Mouse (Mus musculus) E14TG2a.4 (cell line): ENCODE measurements around the gene Rfx3.

ENCODE experiments used
- H3K27me3 ChIP-seq: 2 replicates; pipeline ENCODE4 v1.6.1; 2014; ENCODE audit warnings: low read length, control low read depth; ENCODE audit not compliant: insufficient read depth
- H3K36me3 ChIP-seq: 2 replicates; pipeline ENCODE4 v1.6.1; 2014; ENCODE audit warnings: low read length, control low read depth; ENCODE audit not compliant: insufficient read depth
- H3K4me1 ChIP-seq: replicated peaks from 2 replicates; pipeline ENCODE4 v1.6.1; 2014; ENCODE audit warnings: low read depth, low read length, control low read depth
- H3K4me3 ChIP-seq: replicated peaks from 2 replicates; pipeline ENCODE4 v1.5.1; 2014; ENCODE audit warnings: mild to moderate bottlenecking, low read length
- H3K9me3 ChIP-seq: 2 replicates; pipeline ENCODE4 v1.6.1; 2014; ENCODE audit warnings: low read length, control low read depth
- CTCF ChIP-seq: conservative IDR thresholded peaks from 2 replicates; pipeline ENCODE4 v1.5.1; 2014; ENCODE audit warnings: low read length
- NANOG ChIP-seq: IDR thresholded peaks from 2 replicates; pipeline ENCODE4 v1.6.1; 2014; ENCODE audit warnings: borderline replicate concordance, low read length, mixed read lengths
- POU5F1 ChIP-seq: IDR thresholded peaks from 2 replicates; pipeline ENCODE4 v1.6.1; 2014; ENCODE audit warnings: low read length, borderline replicate concordance

The Rfx3 gene

GRCm38 (mm10) chr19:28009587-28010281 is 1.2 kb downstream of the Rfx3 start:
- Histone ChIP-seq H3K27me3 (no peaks in the 10 kb centered on the region; the same call in 1 of the 2 replicates), H3K4me3 (peak overlapping the region; percentile 91), H3K4me1 (peaks cover 10% of the 10 kb centered on the region), H3K9me3 (no peaks in the 10 kb centered on the region), H3K36me3 (no peaks in the 10 kb centered on the region)
- TF ChIP-seq CTCF (no peak), POU5F1 (no peak), NANOG (no peak)

- TF ChIP-seq POU5F1 (no peak), CTCF (no peak), NANOG (no peak)
- H3K36me3 ChIP-seq = no peaks in the 10 kb centered on the region
- H3K27me3 ChIP-seq = no peaks in the 10 kb centered on the region
- no peak overlapping the region for H3K4me3 ChIP-seq
- H3K9me3 ChIP-seq = no peaks in the 10 kb centered on the region
- no peaks in the 10 kb centered on the region for H3K4me1 ChIP-seq
Observed at GRCm38 (mm10) chr19:28004190-28004589, 6.8 kb downstream of the Rfx3 start.

GRCm38 (mm10) chr19:28003474-28003873 is 7.5 kb downstream of the Rfx3 start:
- Histone ChIP-seq H3K9me3 (no peaks in the 10 kb centered on the region), H3K36me3 (no peaks in the 10 kb centered on the region), H3K4me3 (no peak overlapping the region), H3K27me3 (no peaks in the 10 kb centered on the region), H3K4me1 (no peaks in the 10 kb centered on the region)
- TF ChIP-seq CTCF (no peak), POU5F1 (no peak), NANOG (no peak)

- H3K4me1 ChIP-seq = no peaks in the 10 kb centered on the region
- H3K4me3 ChIP-seq = no peak overlapping the region
- H3K36me3 ChIP-seq = no peaks in the 10 kb centered on the region
- no peaks in the 10 kb centered on the region for H3K27me3 ChIP-seq
- no peak for TF ChIP-seq POU5F1
- TF ChIP-seq NANOG = no peak
- no peak for TF ChIP-seq CTCF
- no peaks in the 10 kb centered on the region for H3K9me3 ChIP-seq
Observed at GRCm38 (mm10) chr19:28002708-28003107, 8.3 kb downstream of the Rfx3 start.

- H3K27me3 ChIP-seq = no peaks in the 10 kb centered on the region
- H3K4me3 ChIP-seq = no peak overlapping the region
- H3K36me3 ChIP-seq = no peaks in the 10 kb centered on the region
- TF ChIP-seq POU5F1 (no peak), NANOG (no peak), CTCF (no peak)
- H3K4me1 ChIP-seq = no peaks in the 10 kb centered on the region
- no peaks in the 10 kb centered on the region for H3K9me3 ChIP-seq
Observed at GRCm38 (mm10) chr19:27992800-27993199, 18.2 kb downstream of the Rfx3 start.

GRCm38 (mm10) chr19:27988746-27989145 is 22.2 kb downstream of the Rfx3 start:
- Histone ChIP-seq H3K36me3 (no peaks in the 10 kb centered on the region), H3K27me3 (no peaks in the 10 kb centered on the region), H3K4me1 (no peaks in the 10 kb centered on the region), H3K9me3 (no peaks in the 10 kb centered on the region), H3K4me3 (no peak overlapping the region)
- TF ChIP-seq POU5F1 (no peak), CTCF (no peak), NANOG (no peak)

- Histone ChIP-seq H3K27me3 (no peaks in the 10 kb centered on the region), H3K4me3 (no peak overlapping the region), H3K36me3 (no peaks in the 10 kb centered on the region), H3K9me3 (no peaks in the 10 kb centered on the region), H3K4me1 (no peaks in the 10 kb centered on the region)
- TF ChIP-seq CTCF (no peak), NANOG (no peak), POU5F1 (no peak)
Observed at GRCm38 (mm10) chr19:27967590-27967989, 43.4 kb downstream of the Rfx3 start.

- Histone ChIP-seq H3K4me1 (no peaks in the 10 kb centered on the region), H3K36me3 (0 out of 2 replicates have a peak, but pooled peaks cover 3% of the 10 kb centered on the region), H3K9me3 (no peaks in the 10 kb centered on the region), H3K27me3 (no peaks in the 10 kb centered on the region), H3K4me3 (no peak overlapping the region)
- no peak for TF ChIP-seq NANOG
- no peak for TF ChIP-seq CTCF
- no peak for TF ChIP-seq POU5F1
Observed at GRCm38 (mm10) chr19:27961271-27961670, 49.7 kb downstream of the Rfx3 start.

- H3K27me3 ChIP-seq = no peaks in the 10 kb centered on the region
- no peaks in the 10 kb centered on the region for H3K9me3 ChIP-seq
- H3K4me3 ChIP-seq = no peak overlapping the region
- TF ChIP-seq CTCF (no peak), POU5F1 (no peak), NANOG (no peak)
- H3K4me1 ChIP-seq = no peaks in the 10 kb centered on the region
- H3K36me3 ChIP-seq = no peaks in the 10 kb centered on the region
Observed at GRCm38 (mm10) chr19:27935453-27935852, 75.5 kb downstream of the Rfx3 start.
